Mouse (Mus musculus) stomach, postnatal 0 days (tissue): ENCODE data around the gene Tmem178b. TPM values are rescaled to one million over a fixed set of nuclear protein-coding genes. Genes with fewer than 3 reads are reported as not detected.

Experiments
- ATAC-seq: fragments of 200-750 bp; cut with Nextera tagmentation; 2 replicates; pipeline ENCODE4 v1.8.0; 2017; ENCODE audit not compliant: low FRiP score, low TSS enrichment
- DNase-seq: peaks from one replicate; pipeline ENCODE4 v3.0.0-alpha.2; 2016; ENCODE audit warnings: low spot score
- H3K27ac ChIP-seq: fragments of 300-500 bp; sonication (generic); replicated peaks from 2 replicates; pipeline ENCODE4 v1.5.1; 2014; ENCODE audit warnings: mild to moderate bottlenecking, control low read depth
- H3K27me3 ChIP-seq: fragments of 300-500 bp; sonication (generic); 2 replicates; pipeline ENCODE4 v1.6.1; 2014; ENCODE audit warnings: low read length; ENCODE audit not compliant: control insufficient read depth, insufficient read depth
- H3K36me3 ChIP-seq: fragments of 300-500 bp; sonication (generic); 2 replicates; pipeline ENCODE4 v1.6.1; 2014; ENCODE audit warnings: low read length, mixed read lengths; ENCODE audit not compliant: control insufficient read depth, insufficient read depth
- H3K4me1 ChIP-seq: fragments of 300-500 bp; sonication (generic); replicated peaks from 2 replicates; pipeline ENCODE4 v1.6.1; 2014; ENCODE audit warnings: antibody characterized with exemption; ENCODE audit not compliant: control insufficient read depth, insufficient read depth
- H3K4me2 ChIP-seq: fragments of 300-500 bp; sonication (generic); replicated peaks from 2 replicates; pipeline ENCODE4 v1.6.1; 2014; ENCODE audit warnings: low read depth, mild to moderate bottlenecking, control low read depth, moderate library complexity
- H3K4me3 ChIP-seq: fragments of 300-500 bp; sonication (generic); 2 replicates; pipeline ENCODE4 v1.5.1; 2014; ENCODE audit warnings: low read depth, low read length, control low read depth
- H3K9ac ChIP-seq: fragments of 300-500 bp; sonication (generic); 2 replicates; pipeline ENCODE4 v1.6.1; 2014; ENCODE audit warnings: mild to moderate bottlenecking, low read length, control low read depth, mixed read lengths
- H3K9me3 ChIP-seq: fragments of 300-500 bp; sonication (generic); 2 replicates; pipeline ENCODE4 v1.6.1; 2016; ENCODE audit warnings: low read length; ENCODE audit not compliant: control insufficient read depth
- CTCF ChIP-seq: IDR thresholded peaks from 2 replicates; pipeline ENCODE4 v1.5.1; 2016; ENCODE audit warnings: antibody characterized with exemption, low read depth, mild to moderate bottlenecking, moderate library complexity
- EP300 ChIP-seq: optimal IDR thresholded peaks from 2 replicates; pipeline ENCODE3; 2016; ENCODE audit warnings: antibody characterized with exemption
- WGBS: fragments of 180-500 bp; shearing (Covaris S2); extraction: QIAGEN DNeasy Blood & Tissue Kit; methylation state at CpG from one replicate; pipeline ENCODE4 v1.1.7; 2014; 5-methylcytosine and 5-hydroxymethylcytosine counted together
- polyA plus RNA-seq: library from polyadenylated mRNA; unstranded; fragments of >200 nt; fragmentation: Nextera tagmentation; extraction: Ambion mirVana; gene quantifications from 2 replicates; pipeline ENCODE4 v1.2.1, GENCODE M21; 2015

Gene Tmem178b
- polyA plus RNA-seq, 1 experiment from 2014 or later: 0.67 TPM

DNA sequence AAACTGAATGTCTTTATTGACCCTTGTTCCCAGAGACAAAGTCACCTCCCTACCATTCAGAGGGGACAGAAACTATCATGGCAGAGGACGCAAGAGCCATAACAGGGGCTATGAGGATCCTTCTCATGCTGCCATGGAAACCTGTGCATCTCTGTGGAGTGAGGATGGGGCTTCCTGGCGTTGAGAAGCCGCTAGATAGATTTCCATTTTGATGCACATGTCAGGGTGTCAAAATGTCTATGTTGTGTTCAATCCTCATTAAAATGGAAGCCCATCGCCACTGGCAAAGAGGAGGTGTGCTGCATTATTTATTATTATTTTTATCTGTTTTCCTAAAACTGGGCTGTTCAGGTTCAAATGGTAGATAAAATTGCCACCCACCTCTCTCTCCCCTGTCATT lies 307.5 kb downstream of the Tmem178b start:
- TF ChIP-seq EP300: no peak
- no peak for TF ChIP-seq CTCF
- H3K9me3 ChIP-seq: no peaks in the 10 kb centered on the region
- no peak overlapping the region for H3K4me3 ChIP-seq
- no peak overlapping the region for H3K9ac ChIP-seq
- WGBS: 85% methylated on average over 4 of the region's 4 CpGs
- no peak overlapping the region for H3K4me2 ChIP-seq
- ATAC-seq (no peak), DNase-seq (no peak)
- no peaks in the 10 kb centered on the region for H3K4me1 ChIP-seq
- no peak overlapping the region for H3K27ac ChIP-seq
- H3K36me3 ChIP-seq: no peaks in the 10 kb centered on the region
- H3K27me3 ChIP-seq: no peaks in the 10 kb centered on the region

DNA sequence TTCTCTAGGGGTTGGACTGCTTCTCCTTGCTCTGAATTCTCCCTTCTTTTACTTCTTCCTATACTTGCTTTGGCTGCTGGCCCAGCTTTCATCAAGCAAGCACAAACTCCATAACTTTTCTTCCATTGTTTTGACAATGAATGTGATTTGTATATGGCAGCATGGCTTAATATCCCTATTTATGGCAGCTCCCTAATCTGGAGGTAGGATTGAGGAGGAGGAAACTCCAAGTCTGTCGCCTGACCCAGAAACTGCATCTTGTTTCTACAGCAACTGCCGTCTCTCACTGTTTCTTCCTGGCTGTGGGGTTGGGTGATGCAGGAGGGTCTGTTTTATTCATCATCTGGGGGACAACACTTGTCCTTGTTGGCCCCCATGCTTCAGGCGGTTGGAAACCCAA lies 327.6 kb downstream of the Tmem178b start:
- 30% methylated on average over 3 of the region's 3 CpGs for WGBS
- Histone ChIP-seq H3K27me3 (no peaks in the 10 kb centered on the region), H3K4me3 (no peak overlapping the region), H3K9ac (no peak overlapping the region), H3K9me3 (no peaks in the 10 kb centered on the region), H3K27ac (no peak overlapping the region), H3K36me3 (no peaks in the 10 kb centered on the region), H3K4me1 (no peaks in the 10 kb centered on the region), H3K4me2 (no peak overlapping the region)
- ATAC-seq: no peak
- no peak for DNase-seq
- TF ChIP-seq EP300: no peak
- no peak for TF ChIP-seq CTCF

DNA sequence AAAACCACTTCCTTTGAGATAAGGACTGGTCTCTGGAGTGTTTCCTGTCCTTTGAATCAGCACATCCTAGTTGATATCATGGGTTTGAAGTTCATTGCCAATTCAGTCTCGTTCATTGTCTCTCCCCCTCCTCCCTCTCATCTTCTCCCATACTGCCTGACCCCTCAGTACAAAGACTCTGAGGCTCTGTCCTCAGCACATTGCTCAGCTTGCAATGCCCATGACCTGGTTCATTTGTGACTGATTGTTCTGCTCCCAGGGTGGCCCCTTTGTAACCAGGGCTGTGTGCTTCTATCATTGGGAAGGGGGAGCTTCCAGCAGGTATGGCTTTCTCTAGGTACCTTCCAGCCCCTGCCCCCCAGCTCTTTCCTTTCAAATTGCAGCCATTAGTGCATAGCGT lies 329.5 kb downstream of the Tmem178b start:
- DNase-seq: no peak
- WGBS: 75% methylated on average over 2 of the region's 2 CpGs
- no peaks in the 10 kb centered on the region for H3K4me1 ChIP-seq
- no peaks in the 10 kb centered on the region for H3K27me3 ChIP-seq
- no peaks in the 10 kb centered on the region for H3K9me3 ChIP-seq
- no peak overlapping the region for H3K4me3 ChIP-seq
- no peaks in the 10 kb centered on the region for H3K36me3 ChIP-seq
- no peak overlapping the region for H3K9ac ChIP-seq
- H3K4me2 ChIP-seq: no peak overlapping the region
- H3K27ac ChIP-seq: no peak overlapping the region
- ATAC-seq: no peak
- no peak for TF ChIP-seq EP300
- TF ChIP-seq CTCF: no peak

DNA sequence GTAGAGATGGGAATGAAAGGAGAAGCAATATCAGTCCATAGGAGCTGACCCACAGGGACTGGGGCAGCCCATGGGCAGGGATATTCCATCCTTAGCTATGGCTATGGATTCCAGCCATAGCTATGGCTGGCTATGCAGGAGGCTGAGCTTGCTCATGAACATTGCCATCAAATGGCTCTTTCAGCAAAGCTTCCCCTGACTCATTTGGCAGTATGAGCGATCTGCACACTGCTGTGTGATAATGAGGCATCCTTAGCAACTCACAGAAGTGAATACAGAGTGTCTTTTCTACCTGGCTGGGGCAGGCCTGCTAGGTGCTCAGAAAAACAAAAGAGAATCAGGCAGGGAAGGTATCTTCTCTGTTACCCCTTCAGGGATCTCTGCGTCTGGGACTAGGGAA lies 332.3 kb downstream of the Tmem178b start:
- no peak for ATAC-seq
- 78% methylated on average over 2 of the region's 2 CpGs for WGBS
- no peak overlapping the region for H3K4me2 ChIP-seq
- H3K27me3 ChIP-seq: no peaks in the 10 kb centered on the region
- no peaks in the 10 kb centered on the region for H3K9me3 ChIP-seq
- H3K4me3 ChIP-seq: no peak overlapping the region
- no peaks in the 10 kb centered on the region for H3K36me3 ChIP-seq
- H3K27ac ChIP-seq: no peak overlapping the region
- H3K4me1 ChIP-seq: no peaks in the 10 kb centered on the region
- no peak for DNase-seq
- TF ChIP-seq CTCF (no peak), EP300 (no peak)
- H3K9ac ChIP-seq: no peak overlapping the region

DNA sequence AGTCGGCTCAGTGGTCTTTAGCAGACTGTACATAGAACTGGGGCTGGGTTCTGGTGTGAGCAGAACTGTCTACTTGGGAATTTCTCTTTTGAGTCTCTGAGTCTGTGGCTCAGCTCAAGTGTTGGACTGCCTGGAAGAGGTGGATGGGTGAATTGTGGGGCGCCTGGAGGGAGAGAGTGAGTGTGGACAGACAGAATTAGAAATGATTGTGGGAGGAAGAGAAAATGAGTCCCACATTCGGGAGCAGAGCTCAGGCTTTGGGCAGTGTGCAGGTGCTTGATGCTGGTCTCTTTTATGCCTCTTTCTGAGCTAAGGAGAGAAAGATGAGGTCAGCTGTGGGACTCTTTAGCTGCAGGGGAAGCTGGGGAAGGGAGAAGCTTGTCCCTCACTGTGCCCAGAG lies 334.9 kb downstream of the Tmem178b start:
- no peak for DNase-seq
- WGBS: 90% methylated on average over 3 of the region's 3 CpGs
- Histone ChIP-seq H3K9me3 (no peaks in the 10 kb centered on the region), H3K4me2 (no peak overlapping the region), H3K27me3 (no peaks in the 10 kb centered on the region), H3K4me3 (no peak overlapping the region), H3K9ac (no peak overlapping the region), H3K4me1 (no peaks in the 10 kb centered on the region), H3K36me3 (no peaks in the 10 kb centered on the region), H3K27ac (no peak overlapping the region)
- TF ChIP-seq EP300: no peak
- no peak for TF ChIP-seq CTCF
- no peak for ATAC-seq

DNA sequence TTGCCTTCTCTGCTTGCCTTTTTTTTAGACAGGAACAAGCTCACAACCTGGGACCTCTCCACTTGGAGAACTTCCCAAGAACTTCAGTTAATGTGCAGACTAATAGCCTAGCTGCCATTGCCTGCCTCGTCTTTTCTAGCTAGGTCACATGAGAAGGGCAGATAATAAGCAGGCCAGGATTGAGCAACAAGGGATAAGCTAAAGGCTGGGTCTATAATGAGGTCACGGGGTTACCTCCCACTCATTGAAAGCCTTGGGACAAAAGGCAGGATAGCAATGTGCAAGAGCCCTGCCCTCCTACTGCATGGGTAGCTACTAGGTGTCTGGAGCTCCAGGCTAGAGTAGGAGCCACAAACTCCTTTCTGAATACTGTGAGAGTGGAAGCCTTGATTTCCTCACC lies 336.1 kb downstream of the Tmem178b start:
- no peak for ATAC-seq

More for the DNA sequence above, 336.1 kb downstream of the Tmem178b start:
- TF ChIP-seq CTCF (no peak), EP300 (no peak)
- Histone ChIP-seq H3K4me2 (no peak overlapping the region), H3K36me3 (no peaks in the 10 kb centered on the region), H3K9ac (no peak overlapping the region), H3K9me3 (no peaks in the 10 kb centered on the region), H3K27ac (no peak overlapping the region), H3K4me3 (no peak overlapping the region), H3K4me1 (no peaks in the 10 kb centered on the region), H3K27me3 (no peaks in the 10 kb centered on the region)
- WGBS: 41% methylated on average over 2 of the region's 2 CpGs
- DNase-seq: no peak
